Mouse (Mus musculus): ENCODE measurements around the gene Zfp839.

Gene Zfp839

DNA sequence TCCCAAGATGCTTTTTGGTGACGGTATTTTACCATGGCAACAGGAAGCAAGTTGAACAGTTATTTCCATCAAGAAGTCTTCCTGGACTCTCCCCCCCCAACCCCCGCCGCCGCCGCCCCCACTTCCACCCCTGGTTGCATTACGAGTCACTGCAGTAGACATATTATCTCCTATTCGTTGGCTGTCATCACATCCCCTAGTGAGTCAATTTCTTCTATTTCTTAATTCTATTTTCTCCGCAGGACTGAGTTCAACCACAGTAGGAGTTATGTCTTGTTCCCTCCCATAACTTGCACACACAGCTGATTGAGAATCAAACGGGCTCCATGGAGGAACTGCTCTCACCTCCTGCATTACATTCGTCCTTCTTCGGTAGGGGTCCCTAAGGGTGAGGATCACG, 38.1 kb downstream of the Zfp839 start:
- DNase-seq, result no peak

DNA sequence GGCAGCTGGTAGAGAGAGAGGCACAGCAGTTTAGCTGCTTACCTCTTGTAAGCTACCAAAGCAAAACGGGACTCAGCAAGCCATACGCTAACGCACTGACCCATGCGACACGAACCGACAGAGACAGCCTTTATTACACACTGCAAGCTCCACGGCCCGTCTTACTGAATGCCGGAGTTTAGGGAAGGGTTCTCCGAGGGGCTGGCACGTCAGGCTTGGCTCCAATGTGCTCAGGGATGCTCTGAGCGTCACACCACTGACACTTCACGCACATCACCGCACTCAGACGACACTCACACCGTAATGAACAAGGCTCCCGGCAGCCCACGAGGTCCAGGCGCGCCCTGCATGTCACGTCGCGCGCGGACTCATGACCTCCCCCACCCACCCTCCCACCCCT, 38.6 kb downstream of the Zfp839 start:
- DNase-seq, result no peak

DNA sequence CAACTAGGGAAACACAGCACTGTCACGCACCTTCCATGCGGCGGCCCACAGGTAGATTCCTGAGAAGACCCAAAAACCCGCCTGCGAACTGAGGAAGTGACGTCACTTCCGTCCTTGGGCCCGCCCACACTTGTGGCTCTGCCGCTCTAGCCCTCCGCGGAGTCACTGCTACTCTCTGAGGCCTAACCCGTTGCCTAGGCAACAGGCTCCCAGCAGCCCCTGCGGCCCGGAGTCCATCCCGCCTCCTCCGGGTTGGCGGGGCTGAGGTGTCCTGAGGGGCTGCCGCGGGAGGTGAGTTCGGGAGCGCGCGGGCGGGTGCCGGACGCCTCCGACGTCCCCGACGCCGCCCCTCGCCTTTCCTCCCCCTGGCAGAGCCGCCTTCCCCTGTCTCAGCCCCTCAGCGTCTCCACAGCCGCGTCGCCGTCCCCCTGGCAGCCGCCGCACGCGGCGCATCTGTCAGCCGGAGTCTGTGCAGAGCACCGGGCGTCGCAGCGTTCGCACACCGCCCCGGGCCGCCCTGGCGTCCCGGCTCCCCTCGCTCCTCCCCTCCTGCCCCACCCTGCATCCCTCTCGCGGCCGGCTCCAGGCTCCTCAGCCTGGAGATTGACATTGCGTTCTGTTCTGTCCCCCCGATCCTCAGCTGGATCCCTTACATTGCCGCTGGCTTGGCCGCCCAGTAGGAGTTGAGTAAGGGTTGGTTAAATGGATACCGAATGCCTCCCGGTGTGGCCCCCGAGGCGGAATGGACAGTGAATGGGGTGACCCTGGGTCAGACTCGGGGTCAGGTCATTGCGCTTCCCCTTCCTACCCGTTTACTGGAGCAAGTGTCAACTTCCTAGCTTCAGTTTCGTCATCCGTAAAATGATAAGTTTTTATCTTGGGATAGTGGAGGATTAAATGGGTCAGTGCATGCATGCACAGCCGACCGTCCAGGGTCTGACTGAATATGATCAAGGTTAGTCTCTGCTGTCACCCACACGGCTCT, 39.3 kb downstream of the Zfp839 start, which contains the start of the genes Cinp and Tecpr2:
TSS of gene Cinp (minus strand) at position 110 of the 985 bp plus-strand sequence.
TSS of gene Tecpr2 (plus strand) at position 229 of the 985 bp plus-strand sequence.
- peak; percentile 96 to 97 for DNase-seq

DNA sequence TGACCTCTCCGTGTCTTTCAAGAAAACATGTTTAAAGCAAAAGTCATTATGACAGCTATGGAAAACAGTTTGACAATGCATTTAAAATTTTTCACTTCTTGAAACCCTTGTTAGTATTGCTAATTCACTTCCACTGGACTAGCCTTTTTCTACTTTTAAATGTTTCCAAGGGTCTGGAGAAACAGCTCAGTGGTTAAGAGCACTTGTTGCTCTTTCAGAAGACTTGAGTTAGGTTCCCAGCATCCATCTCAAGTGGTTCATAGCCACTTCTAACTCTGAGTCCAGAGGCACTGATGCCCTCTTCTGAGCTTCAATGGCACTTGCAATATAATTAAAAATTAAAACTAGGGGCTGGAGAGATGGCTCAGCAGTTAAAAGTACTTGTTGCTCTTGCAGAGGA, 41.8 kb downstream of the Zfp839 start:
- DNase-seq, result no peak

DNA sequence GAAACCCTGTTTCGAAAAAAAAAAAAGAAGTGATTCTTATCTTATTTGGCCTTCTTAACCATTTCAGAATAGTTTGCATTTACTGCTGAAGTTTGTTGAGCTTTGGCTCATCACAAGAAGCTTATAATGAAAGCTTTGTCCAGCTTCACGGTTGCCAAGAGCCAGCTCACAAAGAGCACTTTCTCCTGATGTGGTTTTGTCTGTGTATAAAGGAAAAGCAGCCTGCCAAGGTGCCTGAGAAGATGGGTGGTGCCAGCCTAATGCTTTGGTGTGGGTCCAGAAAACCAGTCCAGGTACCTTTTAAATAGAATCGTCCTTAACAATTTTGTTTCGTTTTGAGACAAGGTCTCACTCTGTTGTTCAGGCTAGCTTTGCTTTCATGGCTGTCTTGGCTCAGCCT, 52.1 kb downstream of the Zfp839 start:
- DNase-seq, result no peak

DNA sequence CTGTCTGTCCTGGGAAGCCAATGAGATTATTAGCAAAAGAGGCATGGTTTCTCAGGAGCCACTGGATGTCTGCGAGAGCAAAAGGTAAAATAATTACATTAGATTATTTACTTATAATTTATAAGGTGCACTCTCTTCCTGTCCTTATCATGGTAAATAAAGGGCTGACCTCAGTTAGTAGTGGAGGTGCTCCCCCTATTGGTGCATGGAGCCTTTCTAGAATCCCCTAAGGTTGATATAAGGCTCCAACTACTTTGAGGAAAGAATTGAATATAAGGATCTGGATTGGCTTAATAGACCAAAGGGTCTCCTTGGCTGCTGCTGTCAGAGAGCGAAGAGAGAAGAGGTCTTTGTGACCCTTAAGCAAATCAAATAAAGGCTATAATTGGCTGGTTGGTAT, 53.5 kb downstream of the Zfp839 start:
- no peak for DNase-seq

DNA sequence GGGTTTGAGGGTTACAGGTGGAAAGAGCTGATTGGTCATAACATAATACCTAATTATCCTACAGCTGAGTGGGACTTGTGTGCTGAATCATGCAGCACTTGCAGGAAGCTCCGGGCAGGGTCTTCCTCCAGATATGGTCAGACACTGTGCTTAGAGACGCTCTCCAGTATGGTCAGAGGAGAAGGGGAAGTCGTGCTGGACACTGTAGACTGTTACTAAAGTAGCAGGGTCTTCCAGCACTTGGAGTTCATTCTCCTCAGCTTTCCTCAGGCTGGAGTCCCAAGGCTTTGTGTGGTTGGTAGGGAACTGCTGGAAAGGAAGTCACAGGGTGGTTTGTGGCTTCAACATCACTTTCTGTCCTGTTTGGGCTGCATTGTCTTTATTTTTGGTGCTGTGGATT, 57.8 kb downstream of the Zfp839 start:
- no peak for DNase-seq

DNA sequence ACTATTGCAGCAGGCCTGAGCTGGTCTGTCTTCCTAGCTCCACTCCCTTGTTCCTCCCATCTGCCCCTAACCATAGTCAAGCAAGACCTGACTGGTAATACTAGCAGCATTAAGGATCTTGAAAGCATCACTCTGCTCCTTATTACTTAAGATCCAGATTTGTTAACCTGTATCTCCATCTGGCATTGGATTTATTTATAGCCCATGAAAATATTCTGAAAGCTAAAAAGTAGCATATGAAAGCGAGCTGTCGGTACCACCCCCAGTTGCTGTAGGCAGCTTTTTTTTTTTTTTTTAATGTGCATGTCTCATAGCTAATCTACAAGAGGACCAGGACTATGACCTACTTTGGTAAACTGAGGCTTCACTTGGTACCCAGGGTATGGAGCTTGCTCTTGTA, 59.9 kb downstream of the Zfp839 start:
- no peak for DNase-seq

DNA sequence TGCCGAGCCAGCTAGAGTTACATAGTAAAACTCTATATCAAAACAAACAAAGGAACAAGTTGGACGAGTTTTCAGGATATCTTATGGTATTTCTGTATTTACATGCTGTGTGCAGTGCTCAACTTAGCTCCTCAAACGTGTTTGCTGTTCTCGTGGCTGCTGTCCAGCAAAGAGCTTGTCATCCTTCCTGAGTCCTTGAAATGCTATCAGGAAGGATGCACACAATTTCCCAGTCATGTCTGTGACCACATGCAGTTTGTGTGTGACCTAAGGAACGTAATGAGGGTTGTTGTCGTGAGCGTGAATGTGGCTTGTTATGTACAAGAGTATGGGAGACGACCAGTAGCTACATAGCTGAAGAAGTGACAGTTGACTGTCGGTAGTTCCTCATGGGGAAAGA, 65.7 kb downstream of the Zfp839 start:
- no peak for DNase-seq

Data from cerebellum, postnatal 36 days (tissue).